Mouse (Mus musculus): ENCODE data around the gene Nol7. TPM values are rescaled to one million over a fixed set of nuclear protein-coding genes. Genes with fewer than 3 reads are reported as not detected.
A peak's percentile ranks its signal among the peaks of the same experiment; 100 is the strongest.

Nol7 gene
- polyA plus RNA-seq, 1 experiment from 2014 or later, result 208 TPM

DNA sequence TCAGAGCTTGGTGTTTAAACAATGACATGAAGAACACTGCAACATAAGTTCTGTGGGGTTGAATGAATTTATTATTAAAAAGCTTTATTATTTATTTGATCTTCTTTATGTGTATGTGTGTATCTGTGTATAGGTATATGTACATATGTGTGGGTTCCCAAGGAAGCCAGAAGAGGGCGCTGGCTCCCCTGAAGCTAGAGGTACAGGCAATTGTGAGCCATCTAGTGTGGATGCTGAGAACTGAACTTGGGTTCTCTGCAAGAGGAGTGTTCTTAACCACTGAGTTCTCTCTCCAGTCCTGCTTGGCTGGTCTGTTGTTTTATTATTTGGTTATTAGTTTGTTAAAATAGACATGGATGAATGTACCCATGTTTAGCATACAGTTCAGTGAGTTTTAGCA lies 25.3 kb upstream of the Nol7 start:
- Histone ChIP-seq H3K4me1 (no peaks in the 10 kb centered on the region), H3K27me3 (no peaks in the 10 kb centered on the region), H3K36me3 (peaks cover 43% of the 10 kb centered on the region), H3K27ac (replicated peaks) (no peak overlapping the region), H3K9me3 (peaks cover 3% of the 10 kb centered on the region; the same call in 1 of the 2 replicates), H3K4me2 (replicated peaks) (no peak overlapping the region), H3K4me3 (no peak overlapping the region), H3K9ac (replicated peaks) (no peak overlapping the region)
- no peak for ATAC-seq (ENCODE audit: low FRiP score, low read depth)
- WGBS, result 92% methylated on average over 1 of the region's 1 CpGs

DNA sequence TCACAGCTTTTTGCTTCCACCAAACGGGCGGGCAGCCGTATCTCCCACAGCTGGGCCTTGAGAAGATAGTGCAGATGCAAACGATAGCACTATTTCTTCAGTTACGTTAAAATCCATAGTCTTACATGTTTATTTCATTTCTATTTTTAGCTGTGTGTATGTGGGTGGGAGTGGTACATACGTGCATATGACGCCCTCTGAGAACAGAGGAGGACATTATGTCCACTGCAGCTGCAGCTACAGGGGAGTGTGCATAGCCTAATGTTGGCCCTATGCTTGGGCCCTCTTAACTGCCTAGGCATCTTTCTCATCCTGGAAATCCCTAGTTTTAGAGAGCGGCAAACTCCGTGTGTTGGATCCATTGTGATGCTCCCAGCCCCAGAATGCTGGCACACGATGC lies 24.0 kb upstream of the Nol7 start:
- Histone ChIP-seq H3K27ac (replicated peaks) (no peak overlapping the region), H3K36me3 (peaks cover 46% of the 10 kb centered on the region), H3K9me3 (peaks cover 3% of the 10 kb centered on the region; the same call in 1 of the 2 replicates), H3K4me1 (no peaks in the 10 kb centered on the region), H3K27me3 (no peaks in the 10 kb centered on the region), H3K9ac (replicated peaks) (no peak overlapping the region), H3K4me3 (no peak overlapping the region), H3K4me2 (replicated peaks) (no peak overlapping the region)
- ATAC-seq (ENCODE audit: low FRiP score, low read depth), result no peak
- 87% methylated on average over 10 of the region's 10 CpGs for WGBS

- Histone ChIP-seq H3K27me3 (no peaks in the 10 kb centered on the region), H3K27ac (replicated peaks) (no peak overlapping the region), H3K9me3 (peaks cover 3% of the 10 kb centered on the region; the same call in 1 of the 2 replicates), H3K4me3 (no peak overlapping the region), H3K4me1 (no peaks in the 10 kb centered on the region), H3K9ac (replicated peaks) (no peak overlapping the region), H3K4me2 (replicated peaks) (no peak overlapping the region), H3K36me3 (peaks cover 46% of the 10 kb centered on the region)
- WGBS, result 58% methylated on average over 2 of the region's 2 CpGs
- ATAC-seq (ENCODE audit: low FRiP score, low read depth), result no peak
Observed at GRCm38 (mm10) chr13:43374918-43375432, 23.2 kb upstream of the Nol7 start.

DNA sequence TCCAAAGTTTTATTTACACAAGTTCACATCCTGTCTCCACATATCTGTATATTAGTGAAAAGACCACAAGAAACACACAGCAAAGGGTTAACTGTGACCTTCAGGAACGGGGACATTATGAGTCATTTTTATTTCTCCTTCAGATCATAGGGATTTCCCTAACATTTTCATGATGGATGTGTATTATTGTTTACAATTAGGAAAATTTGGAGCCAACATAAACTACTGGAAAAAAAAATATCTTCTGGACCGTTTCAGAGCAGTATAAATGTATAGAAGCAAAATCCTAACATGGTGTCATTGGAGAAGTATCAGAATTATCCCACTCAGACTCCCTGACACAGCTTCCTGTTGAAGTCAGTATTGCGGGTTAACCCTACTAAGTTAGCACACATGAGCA lies 18.2 kb upstream of the Nol7 start:
- WGBS, result 85% methylated on average over 3 of the region's 3 CpGs

GRCm38 (mm10) chr13:43385321-43385720 lies 12.9 kb upstream of the Nol7 start:
- Histone ChIP-seq H3K27me3 (no peaks in the 10 kb centered on the region), H3K4me3 (no peak overlapping the region), H3K36me3 (peaks cover 7% of the 10 kb centered on the region; the same call in 1 of the 2 replicates), H3K9ac (replicated peaks) (no peak overlapping the region), H3K27ac (replicated peaks) (no peak overlapping the region), H3K9me3 (no peaks in the 10 kb centered on the region; the same call in 1 of the 2 replicates), H3K4me2 (replicated peaks) (no peak overlapping the region), H3K4me1 (no peaks in the 10 kb centered on the region)
- no peak for ATAC-seq (ENCODE audit: low FRiP score, low read depth)
- 95% methylated on average over 10 of the region's 10 CpGs for WGBS

More for the DNA sequence above, 18.2 kb upstream of the Nol7 start:
- Histone ChIP-seq H3K27me3 (no peaks in the 10 kb centered on the region), H3K36me3 (peaks cover 23% of the 10 kb centered on the region), H3K9ac (replicated peaks) (no peak overlapping the region), H3K4me1 (no peaks in the 10 kb centered on the region), H3K4me2 (replicated peaks) (no peak overlapping the region), H3K9me3 (no peaks in the 10 kb centered on the region), H3K27ac (replicated peaks) (no peak overlapping the region), H3K4me3 (no peak overlapping the region)
- ATAC-seq (ENCODE audit: low FRiP score, low read depth), result no peak

- ATAC-seq (ENCODE audit: low FRiP score, low read depth), result peak; percentile 60
- Histone ChIP-seq H3K27ac (replicated peaks) (no peak overlapping the region), H3K9ac (replicated peaks) (no peak overlapping the region), H3K36me3 (peaks cover 45% of the 10 kb centered on the region), H3K27me3 (no peaks in the 10 kb centered on the region), H3K9me3 (0 out of 2 replicates have a peak, but pooled peaks cover 5% of the 10 kb centered on the region), H3K4me2 (replicated peaks) (peak overlapping the region; percentile 69; the same call in 1 of the 2 replicates), H3K4me1 (peaks cover 10% of the 10 kb centered on the region), H3K4me3 (peak overlapping the region; percentile 92)
- WGBS, result 77% methylated on average over 9 of the region's 17 CpGs
Observed at GRCm38 (mm10) chr13:43397700-43398296, 392 bp upstream of the Nol7 start.

DNA sequence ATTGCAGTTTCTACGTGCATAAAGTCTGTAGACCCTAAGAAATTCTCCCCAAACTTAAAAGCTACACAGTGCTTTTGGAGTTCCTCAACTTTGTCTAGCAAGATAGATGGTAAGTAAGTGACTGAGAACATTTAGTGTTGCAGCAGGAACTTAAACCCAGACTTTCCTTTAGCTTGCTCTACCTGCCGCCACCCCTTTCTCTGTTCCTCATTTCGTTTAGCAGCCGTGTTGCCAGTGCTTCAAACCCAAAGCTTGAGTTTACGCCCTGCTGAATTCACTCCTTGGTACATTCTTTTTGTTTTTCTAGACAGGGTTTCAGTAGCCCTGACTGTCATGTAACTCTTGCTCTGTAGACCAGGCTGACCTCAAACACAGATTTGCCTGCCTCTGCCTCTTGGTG lies 1.4 kb downstream of the Nol7 start:
- ATAC-seq (ENCODE audit: low FRiP score, low read depth), result no peak
- Histone ChIP-seq H3K9ac (replicated peaks) (no peak overlapping the region), H3K36me3 (peaks cover 47% of the 10 kb centered on the region), H3K27me3 (no peaks in the 10 kb centered on the region), H3K27ac (replicated peaks) (no peak overlapping the region), H3K9me3 (no peaks in the 10 kb centered on the region), H3K4me3 (peak overlapping the region; percentile 92; the same call in 1 of the 2 replicates), H3K4me2 (replicated peaks) (peak overlapping the region; percentile 69), H3K4me1 (peaks cover 10% of the 10 kb centered on the region)
- 91% methylated on average over 5 of the region's 5 CpGs for WGBS

DNA sequence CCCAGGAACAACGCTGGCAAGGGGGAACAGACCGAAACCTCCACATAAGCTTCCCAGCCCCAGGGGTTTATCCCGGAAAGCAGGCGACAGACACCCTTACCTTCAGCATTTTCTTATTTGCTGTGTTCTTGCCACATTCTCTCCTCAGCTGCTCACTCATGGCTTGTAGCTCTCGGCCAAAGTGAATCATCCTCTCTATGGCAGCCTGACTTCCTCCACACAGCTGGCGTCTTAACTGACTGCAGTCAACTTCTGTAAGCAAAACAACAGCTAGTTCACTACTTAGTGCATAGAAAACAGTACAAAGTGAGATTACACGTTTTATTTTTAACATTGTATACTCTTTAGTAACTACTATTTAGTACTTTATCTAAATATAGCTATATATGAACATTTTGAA lies 14.1 kb downstream of the Nol7 start:
- no peaks in the 10 kb centered on the region for H3K27me3 ChIP-seq
- no peak for ATAC-seq (ENCODE audit: low FRiP score, low read depth)
- WGBS, result 89% methylated on average over 7 of the region's 7 CpGs
- H3K4me1 ChIP-seq, result no peaks in the 10 kb centered on the region
- no peaks in the 10 kb centered on the region for H3K9me3 ChIP-seq
- no peak overlapping the region for H3K9ac ChIP-seq (replicated peaks)
- H3K4me2 ChIP-seq (replicated peaks), result no peak overlapping the region
- H3K4me3 ChIP-seq, result no peak overlapping the region
- H3K36me3 ChIP-seq, result peaks cover 52% of the 10 kb centered on the region
- no peak overlapping the region for H3K27ac ChIP-seq (replicated peaks)

- Histone ChIP-seq H3K36me3 (peaks cover 51% of the 10 kb centered on the region), H3K27me3 (no peaks in the 10 kb centered on the region), H3K4me1 (no peaks in the 10 kb centered on the region), H3K27ac (replicated peaks) (no peak overlapping the region), H3K4me3 (no peak overlapping the region), H3K9ac (replicated peaks) (no peak overlapping the region), H3K9me3 (no peaks in the 10 kb centered on the region), H3K4me2 (replicated peaks) (no peak overlapping the region)
- no peak for ATAC-seq (ENCODE audit: low FRiP score, low read depth)
- WGBS, result 92% methylated on average over 2 of the region's 2 CpGs
Observed at GRCm38 (mm10) chr13:43413611-43414010, 15.4 kb downstream of the Nol7 start.

- Histone ChIP-seq H3K27ac (replicated peaks) (no peak overlapping the region), H3K4me3 (no peak overlapping the region), H3K4me1 (no peaks in the 10 kb centered on the region), H3K9ac (replicated peaks) (no peak overlapping the region), H3K27me3 (no peaks in the 10 kb centered on the region), H3K4me2 (replicated peaks) (no peak overlapping the region), H3K36me3 (peaks cover 63% of the 10 kb centered on the region), H3K9me3 (no peaks in the 10 kb centered on the region)
- no peak for ATAC-seq (ENCODE audit: low FRiP score, low read depth)
- 97% methylated on average over 1 of the region's 1 CpGs for WGBS
Observed at GRCm38 (mm10) chr13:43415249-43415648, 17.1 kb downstream of the Nol7 start.

- 98% methylated on average over 4 of the region's 4 CpGs for WGBS
- H3K27me3 ChIP-seq, result no peaks in the 10 kb centered on the region
- no peaks in the 10 kb centered on the region for H3K9me3 ChIP-seq
- no peak overlapping the region for H3K4me2 ChIP-seq (replicated peaks)
- no peak overlapping the region for H3K27ac ChIP-seq (replicated peaks)
- no peak overlapping the region for H3K4me3 ChIP-seq
- no peak overlapping the region for H3K9ac ChIP-seq (replicated peaks)
- no peaks in the 10 kb centered on the region for H3K4me1 ChIP-seq
- H3K36me3 ChIP-seq, result peaks cover 18% of the 10 kb centered on the region
- no peak for ATAC-seq (ENCODE audit: low FRiP score, low read depth)
Observed at GRCm38 (mm10) chr13:43428436-43428835, 30.2 kb downstream of the Nol7 start.

DNA sequence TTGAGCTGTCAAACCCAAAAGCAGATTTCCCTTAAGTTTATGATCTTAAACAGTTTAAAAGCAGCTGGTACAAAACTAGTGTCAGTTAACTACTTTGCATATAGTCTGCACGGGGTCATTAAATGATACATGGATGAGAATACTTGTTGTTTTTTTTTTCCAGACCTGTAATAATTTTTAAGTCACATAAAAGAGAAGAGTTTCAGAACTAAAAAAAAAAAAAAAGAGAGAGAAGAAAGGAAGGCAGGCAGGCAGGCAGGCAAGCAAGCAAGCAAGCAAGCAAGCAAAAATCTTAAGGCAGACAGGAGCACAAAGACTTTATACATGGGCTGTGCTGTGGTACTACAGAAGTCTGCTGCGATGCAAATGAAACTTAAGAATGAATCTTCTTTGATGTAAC lies 35.2 kb downstream of the Nol7 start:
- Histone ChIP-seq H3K27me3 (no peaks in the 10 kb centered on the region), H3K9ac (replicated peaks) (no peak overlapping the region), H3K27ac (replicated peaks) (no peak overlapping the region), H3K4me2 (replicated peaks) (no peak overlapping the region), H3K9me3 (no peaks in the 10 kb centered on the region), H3K36me3 (peaks cover 5% of the 10 kb centered on the region), H3K4me1 (no peaks in the 10 kb centered on the region), H3K4me3 (no peak overlapping the region)
- 94% methylated on average over 2 of the region's 2 CpGs for WGBS
- no peak for ATAC-seq (ENCODE audit: low FRiP score, low read depth)

All from midbrain, embryonic 12.5 days (tissue).